Mouse (Mus musculus) lung, adult 2 months (tissue): Measurements from ENCODE around the gene Gm19402. TPM values are rescaled to one million over a fixed set of nuclear protein-coding genes. Genes with fewer than 3 reads are reported as not detected.

Experiments used
- DNase-seq: peaks from one replicate; pipeline ENCODE4 v3.0.0; 2022
- H3K4me1 ChIP-seq: fragments of 200-500 bp; 2 replicates; pipeline ENCODE4 v1.6.1; 2011; ENCODE audit warnings: low read length; ENCODE audit not compliant: control insufficient read depth, insufficient read depth
- H3K4me3 ChIP-seq: fragments of 200-500 bp; replicated peaks from 2 replicates; pipeline ENCODE3; 2011; ENCODE audit warnings: low read depth, mild to moderate bottlenecking, control low read depth, low read length; ENCODE audit errors: extremely low read depth
- CTCF ChIP-seq: fragments of 200-500 bp; IDR thresholded peaks from 2 replicates; pipeline ENCODE4 v1.5.1; 2011; ENCODE audit warnings: mild to moderate bottlenecking, low read length, control low read depth; ENCODE audit not compliant: insufficient read depth
- POLR2A ChIP-seq: fragments of 200-500 bp; IDR thresholded peaks from 2 replicates; pipeline ENCODE4 v1.6.1; 2011; ENCODE audit warnings: low read depth, mild to moderate bottlenecking, control low read depth, low read length, borderline replicate concordance; ENCODE audit errors: extremely low read depth
- WGBS: fragments of 180-500 bp; shearing (Covaris S2); methylation state at CpG from one replicate; pipeline ENCODE4 v1.1.7; 2018; 5-methylcytosine and 5-hydroxymethylcytosine counted together
- polyA plus RNA-seq: library from polyadenylated mRNA; depleted of rRNA; stranded (reverse); fragments of >200 nt; gene quantifications from 2 replicates; pipeline ENCODE4 v1.2.3, GENCODE M21; 2012; rRNA removed

The Gm19402 gene
- polyA plus RNA-seq, 1 experiment: not detected

DNA sequence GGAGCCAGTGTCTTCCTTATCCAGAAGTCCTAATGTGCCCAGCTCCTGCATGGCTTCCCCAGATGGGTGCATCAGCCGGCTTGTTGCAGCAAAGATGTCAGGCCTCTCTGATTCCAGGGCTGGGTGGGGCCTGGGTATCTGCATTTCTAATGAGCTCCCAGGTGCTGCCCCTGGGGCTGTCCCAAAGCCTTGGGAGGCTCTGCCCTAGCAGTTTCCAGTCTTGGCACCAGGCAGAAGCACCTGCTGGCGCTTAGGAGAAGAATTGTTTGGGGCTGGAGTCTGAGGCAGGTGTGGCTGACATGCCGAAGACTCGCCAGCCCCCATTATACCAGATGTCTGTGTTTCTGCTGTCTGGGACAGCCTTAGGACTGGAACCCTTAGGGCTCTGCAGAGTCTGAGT is 19.8 kb downstream of the Gm19402 start:
- 73% methylated on average over 4 of the region's 4 CpGs for WGBS
- Histone ChIP-seq H3K4me3 (no peak overlapping the region), H3K4me1 (no peaks in the 10 kb centered on the region)
- no peak for DNase-seq
- TF ChIP-seq CTCF (no peak), POLR2A (no peak)

DNA sequence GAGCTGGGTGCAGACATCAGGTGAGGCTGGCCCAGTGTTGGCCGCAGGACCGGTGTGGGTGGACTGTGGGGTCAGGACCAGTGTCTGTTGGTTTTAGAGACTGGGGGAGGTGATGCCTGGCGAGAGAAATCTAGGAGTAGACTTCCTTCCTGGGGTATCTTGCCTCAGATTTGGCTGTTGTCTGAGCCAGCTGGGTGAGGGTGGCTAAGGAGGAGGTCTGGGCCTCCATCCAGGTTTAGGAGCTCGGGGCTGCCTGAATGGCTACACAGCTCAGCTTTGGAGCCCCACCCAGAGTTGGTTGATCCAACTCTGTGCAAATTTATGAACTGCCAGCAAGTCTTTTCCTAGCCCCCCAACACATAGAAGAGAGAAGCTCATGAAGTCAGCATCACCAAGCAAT is 23.2 kb downstream of the Gm19402 start:
- TF ChIP-seq CTCF (no peak), POLR2A (no peak)
- Histone ChIP-seq H3K4me3 (no peak overlapping the region), H3K4me1 (no peaks in the 10 kb centered on the region)
- 55% methylated on average over 4 of the region's 4 CpGs for WGBS
- no peak for DNase-seq

- 60% methylated on average over 8 of the region's 8 CpGs for WGBS
- Histone ChIP-seq H3K4me1 (no peaks in the 10 kb centered on the region), H3K4me3 (no peak overlapping the region)
- TF ChIP-seq CTCF (no peak), POLR2A (no peak)
- DNase-seq: no peak
These were observed 24.2 kb downstream of the Gm19402 start for GRCm38 (mm10) chr10:77666342-77666741.

GRCm38 (mm10) chr10:77663949-77664665 is 26.4 kb downstream of the Gm19402 start:
- H3K4me1 ChIP-seq: no peaks in the 10 kb centered on the region
- no peak overlapping the region for H3K4me3 ChIP-seq
- no peak for TF ChIP-seq CTCF
- no peak for TF ChIP-seq POLR2A
- WGBS: 48% methylated on average over 43 of the region's 43 CpGs
- no peak for DNase-seq

DNA sequence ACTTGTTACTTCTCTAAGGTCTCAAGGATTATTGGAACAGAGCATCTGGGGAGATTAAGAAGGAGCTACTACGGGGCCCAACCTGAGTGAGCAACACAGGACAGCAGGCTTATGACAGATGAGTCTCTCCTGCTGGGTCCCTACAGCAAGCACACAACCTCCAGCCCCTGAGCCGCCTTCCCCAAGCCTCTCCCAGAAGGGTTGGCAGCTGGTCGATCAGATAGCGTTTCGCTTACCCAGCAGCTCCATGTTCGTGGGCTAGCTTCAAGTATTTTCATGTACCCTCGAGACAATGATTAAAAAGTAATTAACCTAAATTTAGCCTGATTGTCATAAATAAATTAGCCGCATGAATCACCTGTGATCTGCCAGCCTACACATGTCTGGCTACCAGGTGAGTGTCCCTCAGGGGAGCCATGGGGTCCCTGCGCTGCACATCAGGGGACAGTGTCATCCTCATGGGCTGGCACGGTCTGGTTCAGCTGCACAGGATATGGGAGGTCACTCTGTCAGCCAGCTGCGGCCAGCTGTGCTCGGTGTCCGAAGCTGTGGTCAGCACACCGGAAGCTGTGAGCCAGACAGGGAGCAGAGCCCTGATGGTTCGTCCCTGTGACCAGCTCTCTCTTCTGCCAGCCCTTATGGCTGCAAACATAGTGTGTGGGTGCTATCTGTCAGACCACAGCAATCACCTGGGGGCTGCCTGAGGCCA is 32.1 kb downstream of the Gm19402 start:
- TF ChIP-seq CTCF: no peak
- TF ChIP-seq POLR2A: no peak
- Histone ChIP-seq H3K4me1 (no peaks in the 10 kb centered on the region), H3K4me3 (no peak overlapping the region)
- WGBS: 52% methylated on average over 15 of the region's 15 CpGs
- DNase-seq: no peak

- DNase-seq: no peak
- TF ChIP-seq POLR2A: no peak
- TF ChIP-seq CTCF: no peak
- Histone ChIP-seq H3K4me1 (no peaks in the 10 kb centered on the region), H3K4me3 (no peak overlapping the region)
- WGBS: 82% methylated on average over 9 of the region's 9 CpGs
These were observed 38.5 kb downstream of the Gm19402 start for GRCm38 (mm10) chr10:77652046-77652445.

GRCm38 (mm10) chr10:77647901-77648300 is 42.7 kb downstream of the Gm19402 start:
- no peak overlapping the region for H3K4me3 ChIP-seq
- DNase-seq: no peak
- no peaks in the 10 kb centered on the region for H3K4me1 ChIP-seq
- TF ChIP-seq POLR2A: no peak
- no peak for TF ChIP-seq CTCF
- WGBS: 81% methylated on average over 8 of the region's 8 CpGs

- no peak for DNase-seq
- no peak for TF ChIP-seq CTCF
- no peak for TF ChIP-seq POLR2A
- 62% methylated on average over 1 of the region's 1 CpGs for WGBS
These were observed 43.1 kb downstream of the Gm19402 start for GRCm38 (mm10) chr10:77647461-77647860.

GRCm38 (mm10) chr10:77645571-77645970 is 45.0 kb downstream of the Gm19402 start:
- 79% methylated on average over 5 of the region's 5 CpGs for WGBS
- DNase-seq: no peak
- H3K4me1 ChIP-seq: no peaks in the 10 kb centered on the region
- TF ChIP-seq CTCF (no peak), POLR2A (no peak)
- H3K4me3 ChIP-seq: no peak overlapping the region

More at GRCm38 (mm10) chr10:77647461-77647860, 43.1 kb downstream of the Gm19402 start:
- H3K4me1 ChIP-seq: no peaks in the 10 kb centered on the region
- no peak overlapping the region for H3K4me3 ChIP-seq

GRCm38 (mm10) chr10:77643160-77643559 is 47.4 kb downstream of the Gm19402 start:
- TF ChIP-seq CTCF (no peak), POLR2A (no peak)

More at GRCm38 (mm10) chr10:77643160-77643559, 47.4 kb downstream of the Gm19402 start:
- no peak overlapping the region for H3K4me3 ChIP-seq
- WGBS: 50% methylated on average over 7 of the region's 7 CpGs
- H3K4me1 ChIP-seq: peaks cover 6% of the 10 kb centered on the region
- no peak for DNase-seq

Other genes starting within 250 kb of the Gm19402 start
- gene Fam207a, start 175.0 kb downstream of the Gm19402 start, polyA plus RNA-seq: 24.6 and 24.7 TPM in 2 replicates
- gene Itgb2, start 160.5 kb downstream of the Gm19402 start, polyA plus RNA-seq: 69.9 and 91.7 TPM in 2 replicates
- 199 and 223 TPM in 2 replicates for gene Pttg1ip, start 109.0 kb downstream of the Gm19402 start, polyA plus RNA-seq
- gene Sumo3, start 84.7 kb downstream of the Gm19402 start, polyA plus RNA-seq: 201 and 261 TPM in 2 replicates
- gene Gm49325, start 84.6 kb downstream of the Gm19402 start, polyA plus RNA-seq: not detected in 2 replicates
- 41.6 and 54.2 TPM in 2 replicates for gene Ube2g2, start 68.5 kb downstream of the Gm19402 start, polyA plus RNA-seq
- gene Tspear, start 4.2 kb downstream of the Gm19402 start, polyA plus RNA-seq: 0.06 and 0.43 TPM in 2 replicates
- gene Gm9508, start 6.5 kb upstream of the Gm19402 start, polyA plus RNA-seq: not detected in 2 replicates
- gene Gm10272, start 15.9 kb upstream of the Gm19402 start, polyA plus RNA-seq: not detected in 2 replicates
- not detected in 2 replicates for gene Gm10024, start 20.7 kb upstream of the Gm19402 start, polyA plus RNA-seq
- gene Gm10142, start 25.1 kb upstream of the Gm19402 start, polyA plus RNA-seq: 1.4 TPM in 1 of 2 replicates, not detected in the other
- gene Krtap12-1, start 29.8 kb upstream of the Gm19402 start, polyA plus RNA-seq: 0.86 TPM in 1 of 2 replicates, not detected in the other
- not detected in 2 replicates for gene Gm10100, start 35.7 kb upstream of the Gm19402 start, polyA plus RNA-seq
- not detected in 2 replicates for gene Gm18596, start 51.9 kb upstream of the Gm19402 start, polyA plus RNA-seq
- not detected in 2 replicates for gene Gm9736, start 60.6 kb upstream of the Gm19402 start, polyA plus RNA-seq
- gene Gm3233, start 68.9 kb upstream of the Gm19402 start, polyA plus RNA-seq: not detected in 2 replicates
- gene Gm3238, start 80.6 kb upstream of the Gm19402 start, polyA plus RNA-seq: not detected in 2 replicates
- not detected in 2 replicates for gene Gm7138, start 86.2 kb upstream of the Gm19402 start, polyA plus RNA-seq
- gene Gm3250, start 91.8 kb upstream of the Gm19402 start, polyA plus RNA-seq: not detected in 2 replicates
- gene Gm7137, start 97.4 kb upstream of the Gm19402 start, polyA plus RNA-seq: not detected in 2 replicates
- gene Gm9639, start 104.3 kb upstream of the Gm19402 start, polyA plus RNA-seq: not detected in 2 replicates
- gene Gm19668, start 108.4 kb upstream of the Gm19402 start, polyA plus RNA-seq: not detected in 2 replicates
- gene Gm9507, start 121.1 kb upstream of the Gm19402 start, polyA plus RNA-seq: not detected in 2 replicates
- gene Gm2696, start 123.9 kb upstream of the Gm19402 start, polyA plus RNA-seq: not detected in 2 replicates
- gene Krtap10-4, start 136.3 kb upstream of the Gm19402 start, polyA plus RNA-seq: not detected in 2 replicates
- not detected in 2 replicates for gene Krtap10-10, start 145.2 kb upstream of the Gm19402 start, polyA plus RNA-seq
- gene Gm36176, start 156.0 kb upstream of the Gm19402 start, polyA plus RNA-seq: not detected in 2 replicates
- not detected in 2 replicates for gene Gm10318, start 162.1 kb upstream of the Gm19402 start, polyA plus RNA-seq
- not detected in 2 replicates for gene Gm3285, start 171.2 kb upstream of the Gm19402 start, polyA plus RNA-seq
- gene Lrrc3, start 211.8 kb upstream of the Gm19402 start, polyA plus RNA-seq: 0.77 and 0.93 TPM in 2 replicates